Mouse (Mus musculus): Measurements from ENCODE around the gene Psmd5. TPM values are rescaled to one million over a fixed set of nuclear protein-coding genes. Genes with fewer than 3 reads are reported as not detected.
"Not testable (repeated sequence)": the region's sequence is repeated elsewhere in the genome, so short reads cannot be mapped to it uniquely, and the experiment has no call there.

Gene Psmd5
- polyA plus RNA-seq, 1 experiment from 2014 or later: 114 TPM

- WGBS: 60% methylated on average over 5 of the region's 5 CpGs
- no peaks in the 10 kb centered on the region for H3K9me3 ChIP-seq
- no peak overlapping the region for H3K27ac ChIP-seq
- DNase-seq (ENCODE audit: low spot score): no peak
- H3K27me3 ChIP-seq (ENCODE audit: insufficient read depth, poor library complexity, severe bottlenecking): peaks cover 7% of the 10 kb centered on the region; the same call in 1 of the 2 replicates
- no peak overlapping the region for H3K4me3 ChIP-seq
- no peaks in the 10 kb centered on the region for H3K36me3 ChIP-seq
- no peaks in the 10 kb centered on the region for H3K4me1 ChIP-seq (replicated peaks)
These were observed 8.4 kb upstream of the Psmd5 start for GRCm38 (mm10) chr2:34883190-34883589.

GRCm38 (mm10) chr2:34882757-34883156 lies 8.0 kb upstream of the Psmd5 start:
- no peak for DNase-seq (ENCODE audit: low spot score)
- H3K9me3 ChIP-seq: no peaks in the 10 kb centered on the region
- WGBS: 91% methylated on average over 2 of the region's 2 CpGs
- H3K4me1 ChIP-seq (replicated peaks): no peaks in the 10 kb centered on the region
- no peak overlapping the region for H3K27ac ChIP-seq
- no peaks in the 10 kb centered on the region for H3K36me3 ChIP-seq
- no peak overlapping the region for H3K4me3 ChIP-seq
- H3K27me3 ChIP-seq (ENCODE audit: insufficient read depth, poor library complexity, severe bottlenecking): peaks cover 11% of the 10 kb centered on the region

DNA sequence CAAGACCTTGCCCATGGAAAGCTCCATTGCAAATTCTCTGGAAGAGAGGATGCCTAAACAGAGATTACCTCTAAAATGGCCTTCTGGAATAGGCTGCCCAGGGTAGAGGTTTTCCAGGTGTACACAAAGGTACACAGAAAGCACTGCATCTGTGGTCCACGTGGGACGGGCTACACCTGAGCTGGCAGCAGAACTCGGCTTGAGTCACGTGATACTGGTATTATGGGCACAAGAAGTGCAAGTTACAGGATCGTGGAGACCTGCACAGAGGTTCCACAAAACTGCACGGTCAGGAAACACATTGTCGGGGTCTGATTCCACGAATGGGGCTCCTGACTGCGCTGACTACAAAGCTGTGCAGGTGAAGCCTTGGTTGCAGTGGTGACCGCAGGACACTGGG lies 5.3 kb upstream of the Psmd5 start:
- H3K4me3 ChIP-seq: no peak overlapping the region
- H3K27ac ChIP-seq: no peak overlapping the region
- H3K36me3 ChIP-seq: no peaks in the 10 kb centered on the region
- peaks cover 27% of the 10 kb centered on the region for H3K27me3 ChIP-seq (ENCODE audit: insufficient read depth, poor library complexity, severe bottlenecking)
- H3K9me3 ChIP-seq: no peaks in the 10 kb centered on the region
- WGBS: 85% methylated on average over 10 of the region's 10 CpGs
- H3K4me1 ChIP-seq (replicated peaks): no peaks in the 10 kb centered on the region
- DNase-seq (ENCODE audit: low spot score): no peak

GRCm38 (mm10) chr2:34874271-34874670 lies 497 bp downstream of the Psmd5 start, which contains the start of gene Cutal:
Gene Cutal, plus strand, starts transcription at chr2:34874396.
- WGBS: 2% methylated on average over 14 of the region's 14 CpGs
- no peak for DNase-seq (ENCODE audit: low spot score)
- no peak within 1 kb of the TSS for H3K27ac ChIP-seq

GRCm38 (mm10) chr2:34870520-34871474 lies 4.0 kb downstream of the Psmd5 start:
- peak; percentile 99 for DNase-seq (ENCODE audit: low spot score)
- H3K27ac ChIP-seq: peak overlapping the region; percentile 95
- peak overlapping the region; percentile 90 for H3K4me3 ChIP-seq
- H3K27me3 ChIP-seq (ENCODE audit: insufficient read depth, poor library complexity, severe bottlenecking): peaks cover 26% of the 10 kb centered on the region
- no peaks in the 10 kb centered on the region for H3K9me3 ChIP-seq
- under 1% methylated on average over 67 of the region's 67 CpGs for WGBS
- H3K36me3 ChIP-seq: peaks cover 16% of the 10 kb centered on the region
- H3K4me1 ChIP-seq (replicated peaks): peaks cover 28% of the 10 kb centered on the region

More at GRCm38 (mm10) chr2:34874271-34874670, 497 bp downstream of the Psmd5 start, which contains the start of gene Cutal:
- no peaks in the 10 kb centered on the region for H3K36me3 ChIP-seq
- no peaks in the 10 kb centered on the region for H3K9me3 ChIP-seq
- peaks cover 44% of the 10 kb centered on the region for H3K27me3 ChIP-seq (ENCODE audit: insufficient read depth, poor library complexity, severe bottlenecking)
- H3K4me1 ChIP-seq (replicated peaks): peaks cover 22% of the 10 kb centered on the region
- H3K4me3 ChIP-seq: peak within 1 kb of the TSS; percentile 40

- peaks cover 19% of the 10 kb centered on the region for H3K27me3 ChIP-seq (ENCODE audit: insufficient read depth, poor library complexity, severe bottlenecking)
- peak overlapping the region; percentile 90 for H3K4me3 ChIP-seq
- peaks cover 27% of the 10 kb centered on the region for H3K36me3 ChIP-seq
- DNase-seq (ENCODE audit: low spot score): no peak
- H3K27ac ChIP-seq: no peak overlapping the region
- no peaks in the 10 kb centered on the region for H3K9me3 ChIP-seq
- H3K4me1 ChIP-seq (replicated peaks): peaks cover 27% of the 10 kb centered on the region
- 53% methylated on average over 5 of the region's 5 CpGs for WGBS
These were observed 5.1 kb downstream of the Psmd5 start for GRCm38 (mm10) chr2:34869680-34870079.

GRCm38 (mm10) chr2:34857728-34858127 lies 17.0 kb downstream of the Psmd5 start:
- WGBS: 94% methylated on average over 8 of the region's 8 CpGs
- Histone ChIP-seq H3K27me3 (ENCODE audit: insufficient read depth, poor library complexity, severe bottlenecking) (no peaks in the 10 kb centered on the region), H3K9me3 (no peaks in the 10 kb centered on the region), H3K4me1 (replicated peaks) (no peaks in the 10 kb centered on the region), H3K27ac (no peak overlapping the region), H3K36me3 (peaks cover 96% of the 10 kb centered on the region), H3K4me3 (no peak overlapping the region)
- DNase-seq (ENCODE audit: low spot score): no peak

DNA sequence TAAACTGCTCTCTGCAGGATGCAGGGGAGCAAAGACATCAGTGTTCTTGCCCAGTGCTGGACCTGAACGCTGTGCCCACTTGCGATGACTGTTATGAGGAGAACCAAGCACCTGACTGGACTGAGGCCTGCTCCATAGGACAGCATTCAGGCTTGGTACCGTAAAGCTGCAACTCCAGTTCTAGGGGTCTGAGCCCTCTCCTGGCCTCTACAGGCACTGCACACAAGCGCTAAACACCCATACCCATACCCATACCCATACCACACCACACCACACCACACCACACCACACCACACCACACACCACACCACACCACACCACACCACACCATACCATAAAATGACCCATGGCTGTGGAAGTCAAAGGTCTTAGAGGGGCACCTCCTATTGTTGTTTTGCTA lies 19.5 kb downstream of the Psmd5 start:
- Histone ChIP-seq H3K4me1 (replicated peaks) (no peaks in the 10 kb centered on the region), H3K4me3 (no peak overlapping the region), H3K27ac (no peak overlapping the region), H3K27me3 (ENCODE audit: insufficient read depth, poor library complexity, severe bottlenecking) (no peaks in the 10 kb centered on the region), H3K36me3 (peaks cover 100% of the 10 kb centered on the region), H3K9me3 (no peaks in the 10 kb centered on the region)
- WGBS: 93% methylated on average over 4 of the region's 4 CpGs
- DNase-seq (ENCODE audit: low spot score): no peak

- no peak overlapping the region for H3K27ac ChIP-seq
- WGBS: 91% methylated on average over 1 of the region's 1 CpGs
- H3K9me3 ChIP-seq: no peaks in the 10 kb centered on the region
- H3K4me1 ChIP-seq (replicated peaks): no peaks in the 10 kb centered on the region
- H3K4me3 ChIP-seq: no peak overlapping the region
- peaks cover 45% of the 10 kb centered on the region for H3K36me3 ChIP-seq
- no peak for DNase-seq (ENCODE audit: low spot score)
- H3K27me3 ChIP-seq (ENCODE audit: insufficient read depth, poor library complexity, severe bottlenecking): no peaks in the 10 kb centered on the region
These were observed 27.1 kb downstream of the Psmd5 start for GRCm38 (mm10) chr2:34847702-34848101.

- 86% methylated on average over 11 of the region's 11 CpGs for WGBS
- no peaks in the 10 kb centered on the region for H3K4me1 ChIP-seq (replicated peaks)
- no peak for DNase-seq (ENCODE audit: low spot score)
These were observed 31.4 kb downstream of the Psmd5 start for GRCm38 (mm10) chr2:34843211-34843939.

GRCm38 (mm10) chr2:34841706-34842105 lies 33.1 kb downstream of the Psmd5 start:
- DNase-seq (ENCODE audit: low spot score): no peak
- Histone ChIP-seq H3K36me3 (no peaks in the 10 kb centered on the region), H3K4me1 (replicated peaks) (no peaks in the 10 kb centered on the region), H3K27me3 (ENCODE audit: insufficient read depth, poor library complexity, severe bottlenecking) (no peaks in the 10 kb centered on the region), H3K27ac (no peak overlapping the region), H3K9me3 (no peaks in the 10 kb centered on the region), H3K4me3 (no peak overlapping the region)
- WGBS: 86% methylated on average over 8 of the region's 8 CpGs

More at GRCm38 (mm10) chr2:34843211-34843939, 31.4 kb downstream of the Psmd5 start:
- Histone ChIP-seq H3K9me3 (no peaks in the 10 kb centered on the region), H3K27me3 (ENCODE audit: insufficient read depth, poor library complexity, severe bottlenecking) (no peaks in the 10 kb centered on the region), H3K27ac (no peak overlapping the region), H3K36me3 (0 out of 2 replicates have a peak, but pooled peaks cover 3% of the 10 kb centered on the region), H3K4me3 (no peak overlapping the region)

GRCm38 (mm10) chr2:34840143-34840542 lies 34.6 kb downstream of the Psmd5 start:
- H3K9me3 ChIP-seq; H3K36me3 ChIP-seq; H3K27ac ChIP-seq; DNase-seq (ENCODE audit: low spot score); H3K27me3 ChIP-seq (ENCODE audit: insufficient read depth, poor library complexity, severe bottlenecking); H3K4me3 ChIP-seq; H3K4me1 ChIP-seq (replicated peaks): not testable (repeated sequence)
- 84% methylated on average over 5 of the region's 5 CpGs for WGBS

GRCm38 (mm10) chr2:34835669-34836068 lies 39.1 kb downstream of the Psmd5 start:
- DNase-seq (ENCODE audit: low spot score): no peak
- Histone ChIP-seq H3K27ac (no peak overlapping the region), H3K36me3 (no peaks in the 10 kb centered on the region), H3K4me3 (no peak overlapping the region), H3K9me3 (no peaks in the 10 kb centered on the region), H3K4me1 (replicated peaks) (no peaks in the 10 kb centered on the region), H3K27me3 (ENCODE audit: insufficient read depth, poor library complexity, severe bottlenecking) (no peaks in the 10 kb centered on the region)
- WGBS: 85% methylated on average over 3 of the region's 3 CpGs
